Mouse (Mus musculus) thymus, adult 2 months (tissue): ENCODE measurements around the gene Adam17. TPM values are rescaled to one million over a fixed set of nuclear protein-coding genes. Genes with fewer than 3 reads are reported as not detected.

Experiments
- DNase-seq: peaks from one replicate; pipeline ENCODE4 v3.0.0; 2021
- H3K27ac ChIP-seq: fragments of 200-500 bp; 2 replicates; pipeline ENCODE4 v1.5.1; 2012; ENCODE audit warnings: low read length, control low read depth; ENCODE audit not compliant: control insufficient read depth, insufficient read depth
- H3K27me3 ChIP-seq: fragments of 200-500 bp; 2 replicates; pipeline ENCODE4 v1.6.1; 2012; ENCODE audit warnings: mild to moderate bottlenecking, low read length, moderate library complexity, mixed read lengths; ENCODE audit not compliant: control insufficient read depth, insufficient read depth
- H3K36me3 ChIP-seq: fragments of 200-500 bp; 2 replicates; pipeline ENCODE4 v1.6.1; 2012; ENCODE audit warnings: mild to moderate bottlenecking, low read length, moderate library complexity; ENCODE audit not compliant: control insufficient read depth, insufficient read depth
- H3K4me1 ChIP-seq: fragments of 200-500 bp; replicated peaks from 2 replicates; pipeline ENCODE4 v1.6.1; 2012; ENCODE audit warnings: low read length; ENCODE audit not compliant: control insufficient read depth, insufficient read depth
- H3K4me3 ChIP-seq: fragments of 200-500 bp; 2 replicates; pipeline ENCODE4 v1.5.1; 2012; ENCODE audit warnings: mild to moderate bottlenecking, low read length, control low read depth, moderate library complexity; ENCODE audit not compliant: control insufficient read depth, insufficient read depth
- CTCF ChIP-seq: fragments of 200-500 bp; IDR thresholded peaks from 2 replicates; pipeline ENCODE4 v1.5.1; 2012; ENCODE audit warnings: mild to moderate bottlenecking, control low read depth, low read length, moderate library complexity, borderline replicate concordance; ENCODE audit not compliant: control insufficient read depth, poor library complexity, insufficient read depth; ENCODE audit errors: extremely low read depth
- POLR2A ChIP-seq: fragments of 200-500 bp; IDR thresholded peaks from 2 replicates; pipeline ENCODE4 v1.6.1; 2012; ENCODE audit warnings: mild to moderate bottlenecking, low read length, control low read depth, moderate library complexity; ENCODE audit not compliant: control insufficient read depth, poor library complexity, insufficient read depth; ENCODE audit errors: extremely low read depth
- whole genome bisulfite sequencing: fragments of 180-500 bp; shearing (Covaris S2); methylation state at CpG from one replicate; pipeline ENCODE4 v1.1.7; 2018; 5-methylcytosine and 5-hydroxymethylcytosine counted together
- polyA plus RNA-seq: library from polyadenylated mRNA; depleted of rRNA; stranded (reverse); fragments of >200 nt; gene quantifications from 2 replicates; pipeline ENCODE4 v1.2.3, GENCODE M21; 2012

The Adam17 gene
- polyA plus RNA-seq, 1 experiment = 41.5 TPM

- TF ChIP-seq CTCF (0 out of 2 replicates have a peak, but pooled peaks have one; percentile 28), POLR2A (no peak)
- WGBS = under 1% methylated on average over 24 of the region's 24 CpGs
- Histone ChIP-seq H3K27me3 (no peaks in the 10 kb centered on the region), H3K36me3 (no peaks in the 10 kb centered on the region), H3K27ac (peak overlapping the region; percentile 80), H3K4me3 (peak overlapping the region; percentile 93), H3K4me1 (peaks cover 6% of the 10 kb centered on the region)
- DNase-seq = no peak
Observed at GRCm38 (mm10) chr12:21373820-21374475, 516 bp upstream of the Adam17 start.

- Histone ChIP-seq H3K36me3 (no peaks in the 10 kb centered on the region), H3K4me3 (no peak overlapping the region), H3K27ac (no peak overlapping the region), H3K4me1 (no peaks in the 10 kb centered on the region), H3K27me3 (no peaks in the 10 kb centered on the region)
- TF ChIP-seq CTCF (no peak), POLR2A (no peak)
- DNase-seq = no peak
- 98% methylated on average over 1 of the region's 1 CpGs for WGBS
Observed at GRCm38 (mm10) chr12:21370035-21370611, 3.3 kb downstream of the Adam17 start.

GRCm38 (mm10) chr12:21369087-21369410 is 4.4 kb downstream of the Adam17 start:
- 57% methylated on average over 5 of the region's 5 CpGs for WGBS
- Histone ChIP-seq H3K4me1 (no peaks in the 10 kb centered on the region), H3K27me3 (no peaks in the 10 kb centered on the region), H3K36me3 (no peaks in the 10 kb centered on the region), H3K4me3 (no peak overlapping the region), H3K27ac (no peak overlapping the region; the same call in 1 of the 2 replicates)
- TF ChIP-seq CTCF (no peak), POLR2A (no peak)
- DNase-seq = no peak

GRCm38 (mm10) chr12:21368376-21369086 is 4.9 kb downstream of the Adam17 start:
- H3K27ac ChIP-seq = peak overlapping the region; percentile 49; the same call in 1 of the 2 replicates
- 93% methylated on average over 9 of the region's 9 CpGs for WGBS

GRCm38 (mm10) chr12:21364624-21365435 is 8.6 kb downstream of the Adam17 start:
- 94% methylated on average over 10 of the region's 10 CpGs for WGBS
- Histone ChIP-seq H3K4me1 (no peaks in the 10 kb centered on the region), H3K36me3 (no peaks in the 10 kb centered on the region), H3K27me3 (no peaks in the 10 kb centered on the region), H3K4me3 (no peak overlapping the region), H3K27ac (no peak overlapping the region; the same call in 1 of the 2 replicates)
- TF ChIP-seq CTCF (no peak), POLR2A (no peak)
- DNase-seq = no peak

More at GRCm38 (mm10) chr12:21368376-21369086, 4.9 kb downstream of the Adam17 start:
- Histone ChIP-seq H3K27me3 (no peaks in the 10 kb centered on the region), H3K4me3 (no peak overlapping the region), H3K36me3 (no peaks in the 10 kb centered on the region), H3K4me1 (no peaks in the 10 kb centered on the region)
- TF ChIP-seq CTCF (no peak), POLR2A (no peak)
- DNase-seq = no peak

GRCm38 (mm10) chr12:21363195-21363594 is 10.2 kb downstream of the Adam17 start:
- H3K36me3 ChIP-seq = no peaks in the 10 kb centered on the region
- DNase-seq = no peak
- TF ChIP-seq POLR2A = no peak
- no peak for TF ChIP-seq CTCF
- no peak overlapping the region for H3K27ac ChIP-seq
- H3K4me3 ChIP-seq = no peak overlapping the region
- H3K27me3 ChIP-seq = no peaks in the 10 kb centered on the region
- no peaks in the 10 kb centered on the region for H3K4me1 ChIP-seq
- WGBS = 82% methylated on average over 3 of the region's 3 CpGs
